Mouse (Mus musculus) thymus, adult 2 months (tissue): Measurements from ENCODE around the gene Pcgf6.

ENCODE experiments used
- CTCF ChIP-seq: fragments of 200-500 bp; IDR thresholded peaks from 2 replicates; pipeline ENCODE4 v1.5.1; 2012; ENCODE audit warnings: mild to moderate bottlenecking, control low read depth, low read length, moderate library complexity, borderline replicate concordance; ENCODE audit not compliant: control insufficient read depth, poor library complexity, insufficient read depth; ENCODE audit errors: extremely low read depth
- POLR2A ChIP-seq: fragments of 200-500 bp; IDR thresholded peaks from 2 replicates; pipeline ENCODE4 v1.6.1; 2012; ENCODE audit warnings: mild to moderate bottlenecking, low read length, control low read depth, moderate library complexity; ENCODE audit not compliant: control insufficient read depth, poor library complexity, insufficient read depth; ENCODE audit errors: extremely low read depth

DNA sequence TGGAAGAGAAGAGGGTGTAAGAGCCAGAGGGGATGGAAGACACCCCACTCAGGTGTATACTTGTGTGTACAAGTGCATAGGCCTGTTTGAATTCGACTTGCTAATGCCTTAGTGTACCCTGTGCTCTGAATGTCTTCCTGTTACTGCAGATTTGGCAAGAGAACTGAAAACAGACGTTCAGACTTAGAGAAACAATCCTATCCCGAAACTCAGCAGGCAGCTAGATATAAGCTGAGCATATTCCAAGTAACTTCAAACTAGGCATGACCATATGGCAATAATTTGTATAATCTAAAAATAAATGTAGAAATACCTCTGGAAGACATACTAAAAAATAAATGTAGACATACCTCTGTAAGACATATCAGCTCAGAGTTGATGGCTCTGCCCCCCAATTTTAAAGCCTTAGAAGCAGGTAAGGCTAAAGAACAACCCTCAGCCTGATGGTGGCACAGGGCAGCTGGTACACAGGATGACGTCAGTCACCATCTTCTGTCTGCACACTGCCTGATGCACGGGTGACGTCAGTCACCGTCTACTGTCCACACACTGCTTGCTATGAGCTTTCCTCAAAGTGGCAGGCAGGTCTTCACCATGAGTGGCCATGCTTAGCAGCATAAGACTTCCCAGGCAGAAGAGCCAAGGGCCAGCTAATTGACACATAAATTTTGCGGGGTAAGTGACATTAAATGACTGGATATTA lies 52.4 kb downstream of the Pcgf6 start:
- TF ChIP-seq CTCF (no peak), POLR2A (no peak)
